Mouse (Mus musculus): ENCODE data around the gene Hmgn1. TPM values are rescaled to one million over a fixed set of nuclear protein-coding genes. Genes with fewer than 3 reads are reported as not detected.

Gene Hmgn1
- polyA plus RNA-seq, 1 experiment from 2014 or later: 279 TPM

DNA sequence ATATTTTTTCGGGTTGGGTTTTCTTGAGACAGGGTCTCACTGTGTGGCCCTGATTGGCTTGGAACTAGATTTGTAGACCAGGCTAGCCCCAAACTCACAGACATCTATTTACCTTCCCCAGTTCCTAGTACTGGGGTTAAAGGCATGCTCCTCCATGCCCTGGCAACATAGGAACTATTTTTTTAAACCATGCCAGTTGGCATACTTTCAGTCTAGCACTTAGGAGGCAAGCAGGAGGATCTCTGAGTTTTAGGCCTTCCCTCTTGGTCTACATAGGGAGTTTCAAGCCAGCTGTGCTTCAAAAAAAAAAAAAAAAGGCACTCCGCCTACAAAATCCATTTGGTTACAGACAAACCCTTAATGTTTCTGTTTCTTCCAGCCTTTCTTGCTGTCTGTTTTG lies 26.9 kb upstream of the Hmgn1 start:
- no peak for ATAC-seq
- no peaks in the 10 kb centered on the region for H3K27me3 ChIP-seq (replicated peaks; ENCODE audit: insufficient read depth, low read length)
- 84% methylated on average over 2 of the region's 2 CpGs for WGBS

DNA sequence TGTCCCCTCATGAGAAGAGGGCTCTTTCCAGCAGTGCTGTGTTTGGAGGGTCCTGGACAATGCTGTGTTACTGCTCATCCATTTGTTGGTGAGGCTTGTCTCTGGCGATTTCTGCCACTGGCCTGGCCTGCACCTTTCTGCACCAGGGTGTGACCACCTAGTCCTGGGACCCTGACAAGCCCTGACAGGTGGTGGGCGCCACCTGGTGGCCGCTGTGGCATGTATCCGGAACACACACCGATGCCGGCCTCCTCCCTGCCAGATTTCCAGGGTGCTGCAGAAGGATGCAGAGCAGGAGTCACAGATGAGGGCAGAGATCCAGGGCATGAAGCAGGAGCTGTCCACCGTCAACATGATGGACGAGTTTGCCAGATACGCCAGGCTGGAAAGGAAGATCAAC lies 24.0 kb upstream of the Hmgn1 start:
- Histone ChIP-seq H3K4me2 (replicated peaks; ENCODE audit: low read depth, low read length) (no peak overlapping the region), H3K36me3 (ENCODE audit: insufficient read depth, low read length) (no peaks in the 10 kb centered on the region), H3K27me3 (replicated peaks; ENCODE audit: insufficient read depth, low read length) (no peaks in the 10 kb centered on the region), H3K27ac (ENCODE audit: low read length) (no peak overlapping the region), H3K9me3 (ENCODE audit: low read length) (no peaks in the 10 kb centered on the region), H3K4me3 (ENCODE audit: low read depth, low read length) (no peak overlapping the region), H3K4me1 (ENCODE audit: insufficient read depth, low read depth, low read length) (no peaks in the 10 kb centered on the region), H3K9ac (replicated peaks; ENCODE audit: low read depth) (no peak overlapping the region)
- 17% methylated on average over 9 of the region's 9 CpGs for WGBS
- ATAC-seq (peak; percentile 75), DNase-seq (ENCODE audit: low spot score) (peak; percentile 80)
- TF ChIP-seq CTCF (IDR thresholded peaks at IDR 0.05): peak; percentile 96
- no peak for TF ChIP-seq EP300 (IDR thresholded peaks at IDR 0.05)

More for the DNA sequence above, 26.9 kb upstream of the Hmgn1 start:
- no peak overlapping the region for H3K27ac ChIP-seq (ENCODE audit: low read length)
- no peak overlapping the region for H3K9ac ChIP-seq (replicated peaks; ENCODE audit: low read depth)
- no peak overlapping the region for H3K4me3 ChIP-seq (ENCODE audit: low read depth, low read length)
- DNase-seq (ENCODE audit: low spot score): no peak
- no peaks in the 10 kb centered on the region for H3K9me3 ChIP-seq (ENCODE audit: low read length)
- H3K4me1 ChIP-seq (ENCODE audit: insufficient read depth, low read depth, low read length): no peaks in the 10 kb centered on the region
- H3K4me2 ChIP-seq (replicated peaks; ENCODE audit: low read depth, low read length): no peak overlapping the region
- no peak for TF ChIP-seq EP300 (IDR thresholded peaks at IDR 0.05)
- TF ChIP-seq CTCF (IDR thresholded peaks at IDR 0.05): no peak
- H3K36me3 ChIP-seq (ENCODE audit: insufficient read depth, low read length): no peaks in the 10 kb centered on the region

DNA sequence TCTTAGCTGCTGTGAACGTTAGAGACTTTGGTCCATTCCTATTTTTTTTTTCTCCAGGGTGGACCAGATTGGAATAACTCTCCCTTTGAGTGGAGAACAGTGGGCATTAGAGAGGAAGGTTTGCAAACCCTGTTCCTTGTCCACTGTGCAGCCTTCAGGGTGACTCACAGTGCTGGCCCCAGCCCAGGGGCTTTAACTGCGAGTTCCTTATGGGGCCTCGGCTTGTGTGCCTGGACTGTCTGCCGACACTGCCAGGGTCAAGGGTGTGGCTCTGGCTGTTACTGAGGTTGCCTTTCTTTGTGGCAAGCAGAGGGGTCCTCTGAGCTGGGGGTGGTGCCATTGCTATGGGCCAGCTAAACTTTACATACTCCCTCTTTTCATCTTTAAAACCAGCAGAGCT lies 23.5 kb upstream of the Hmgn1 start:
- WGBS: 58% methylated on average over 4 of the region's 4 CpGs
- peak; percentile 34 for ATAC-seq
- no peak overlapping the region for H3K4me3 ChIP-seq (ENCODE audit: low read depth, low read length)
- no peaks in the 10 kb centered on the region for H3K36me3 ChIP-seq (ENCODE audit: insufficient read depth, low read length)
- no peak overlapping the region for H3K27ac ChIP-seq (ENCODE audit: low read length)
- H3K4me1 ChIP-seq (ENCODE audit: insufficient read depth, low read depth, low read length): 0 out of 2 replicates have a peak, but pooled peaks cover under 1% of the 10 kb centered on the region
- no peak overlapping the region for H3K4me2 ChIP-seq (replicated peaks; ENCODE audit: low read depth, low read length)
- DNase-seq (ENCODE audit: low spot score): no peak
- H3K27me3 ChIP-seq (replicated peaks; ENCODE audit: insufficient read depth, low read length): no peaks in the 10 kb centered on the region
- no peak overlapping the region for H3K9ac ChIP-seq (replicated peaks; ENCODE audit: low read depth)
- no peaks in the 10 kb centered on the region for H3K9me3 ChIP-seq (ENCODE audit: low read length)
- no peak for TF ChIP-seq EP300 (IDR thresholded peaks at IDR 0.05)
- TF ChIP-seq CTCF (IDR thresholded peaks at IDR 0.05): no peak

DNA sequence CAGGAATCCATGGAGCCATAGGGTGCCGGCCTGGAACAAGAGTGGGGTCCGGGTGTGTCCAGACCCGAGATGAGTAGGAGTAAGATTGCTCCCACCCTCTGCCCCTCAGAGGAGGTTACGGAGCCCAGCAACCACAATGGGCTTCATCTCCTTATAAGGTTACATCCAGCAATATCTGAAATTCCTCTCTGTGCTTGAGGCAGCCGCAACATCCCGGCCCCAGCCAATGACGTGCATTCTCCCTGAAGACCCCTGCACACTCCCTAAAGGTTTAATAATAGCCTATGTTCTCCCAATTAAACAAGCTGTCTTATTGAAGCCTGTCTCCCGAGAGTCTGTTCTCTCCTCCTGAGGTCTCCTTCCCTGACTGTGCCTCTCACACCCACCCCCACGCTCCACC lies 21.8 kb upstream of the Hmgn1 start:
- H3K9ac ChIP-seq (replicated peaks; ENCODE audit: low read depth): no peak overlapping the region
- no peak for ATAC-seq
- DNase-seq (ENCODE audit: low spot score): no peak
- no peak overlapping the region for H3K4me2 ChIP-seq (replicated peaks; ENCODE audit: low read depth, low read length)
- H3K36me3 ChIP-seq (ENCODE audit: insufficient read depth, low read length): no peaks in the 10 kb centered on the region
- 0 out of 2 replicates have a peak, but pooled peaks cover 4% of the 10 kb centered on the region for H3K4me1 ChIP-seq (ENCODE audit: insufficient read depth, low read depth, low read length)
- H3K27ac ChIP-seq (ENCODE audit: low read length): no peak overlapping the region
- no peak overlapping the region for H3K4me3 ChIP-seq (ENCODE audit: low read depth, low read length)
- no peaks in the 10 kb centered on the region for H3K27me3 ChIP-seq (replicated peaks; ENCODE audit: insufficient read depth, low read length)
- 60% methylated on average over 9 of the region's 9 CpGs for WGBS
- H3K9me3 ChIP-seq (ENCODE audit: low read length): no peaks in the 10 kb centered on the region
- TF ChIP-seq CTCF (IDR thresholded peaks at IDR 0.05): no peak
- TF ChIP-seq EP300 (IDR thresholded peaks at IDR 0.05): no peak

DNA sequence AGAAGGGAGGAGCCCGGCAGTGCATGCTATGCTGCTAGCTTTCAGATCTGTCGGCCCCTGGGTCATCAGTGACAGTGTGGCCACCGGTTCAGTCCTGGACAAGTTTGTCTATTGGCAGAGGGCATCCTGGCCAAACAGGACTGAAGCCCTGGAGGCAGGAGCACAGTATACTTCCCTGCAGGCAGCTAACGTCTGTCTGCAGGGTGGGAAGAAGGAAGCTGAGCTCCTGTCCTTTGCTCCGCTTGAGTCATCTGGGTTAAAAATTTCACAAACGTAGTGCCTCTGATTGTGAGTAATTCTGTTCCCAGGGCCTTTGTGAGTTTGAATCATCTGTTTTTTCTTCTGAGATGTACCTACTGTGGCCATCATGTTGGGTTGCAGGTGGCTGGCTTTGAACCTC lies 21.3 kb upstream of the Hmgn1 start:
- H3K4me3 ChIP-seq (ENCODE audit: low read depth, low read length): no peak overlapping the region
- H3K4me1 ChIP-seq (ENCODE audit: insufficient read depth, low read depth, low read length): 0 out of 2 replicates have a peak, but pooled peaks cover 4% of the 10 kb centered on the region
- no peaks in the 10 kb centered on the region for H3K36me3 ChIP-seq (ENCODE audit: insufficient read depth, low read length)
- H3K9me3 ChIP-seq (ENCODE audit: low read length): no peaks in the 10 kb centered on the region
- ATAC-seq (no peak), DNase-seq (ENCODE audit: low spot score) (no peak)
- H3K9ac ChIP-seq (replicated peaks; ENCODE audit: low read depth): no peak overlapping the region
- no peak overlapping the region for H3K27ac ChIP-seq (ENCODE audit: low read length)
- 70% methylated on average over 6 of the region's 6 CpGs for WGBS
- TF ChIP-seq EP300 (IDR thresholded peaks at IDR 0.05) (no peak), CTCF (IDR thresholded peaks at IDR 0.05) (no peak)
- H3K27me3 ChIP-seq (replicated peaks; ENCODE audit: insufficient read depth, low read length): no peaks in the 10 kb centered on the region
- no peak overlapping the region for H3K4me2 ChIP-seq (replicated peaks; ENCODE audit: low read depth, low read length)

DNA sequence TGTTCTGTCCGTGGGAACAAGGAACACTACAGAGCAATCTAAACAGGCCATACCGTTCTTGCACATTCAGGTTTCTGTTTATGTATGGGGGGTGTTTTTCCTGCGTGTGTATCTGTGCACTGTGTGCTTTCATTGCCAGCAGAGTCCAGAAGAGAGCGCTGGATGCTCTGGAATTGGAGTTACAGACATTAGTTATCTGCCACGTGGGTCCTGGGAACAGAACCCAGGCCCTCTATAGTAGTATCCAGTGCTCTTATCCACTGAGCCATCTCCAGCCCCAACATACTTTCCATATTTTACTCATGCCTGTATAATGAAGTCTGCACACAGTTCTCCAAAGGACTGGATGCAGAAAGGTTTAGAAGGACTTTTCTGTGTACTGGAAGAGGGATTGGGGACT lies 18.3 kb upstream of the Hmgn1 start:
- peak; percentile 16 for DNase-seq (ENCODE audit: low spot score)
- Histone ChIP-seq H3K4me1 (ENCODE audit: insufficient read depth, low read depth, low read length) (0 out of 2 replicates have a peak, but pooled peaks cover 4% of the 10 kb centered on the region), H3K4me2 (replicated peaks; ENCODE audit: low read depth, low read length) (peak overlapping the region; percentile 81), H3K4me3 (ENCODE audit: low read depth, low read length) (peak overlapping the region; percentile 74), H3K9ac (replicated peaks; ENCODE audit: low read depth) (peak overlapping the region; percentile 6), H3K36me3 (ENCODE audit: insufficient read depth, low read length) (no peaks in the 10 kb centered on the region), H3K9me3 (ENCODE audit: low read length) (no peaks in the 10 kb centered on the region), H3K27ac (ENCODE audit: low read length) (no peak overlapping the region), H3K27me3 (replicated peaks; ENCODE audit: insufficient read depth, low read length) (no peaks in the 10 kb centered on the region)
- ATAC-seq: no peak
- TF ChIP-seq CTCF (IDR thresholded peaks at IDR 0.05): peak; percentile 21
- no peak for TF ChIP-seq EP300 (IDR thresholded peaks at IDR 0.05)
- WGBS: 0% methylated on average over 5 of the region's 5 CpGs

Measured in lung, postnatal 0 days (tissue).